Mouse (Mus musculus): Measurements from ENCODE around the gene Rgp1.

DNA sequence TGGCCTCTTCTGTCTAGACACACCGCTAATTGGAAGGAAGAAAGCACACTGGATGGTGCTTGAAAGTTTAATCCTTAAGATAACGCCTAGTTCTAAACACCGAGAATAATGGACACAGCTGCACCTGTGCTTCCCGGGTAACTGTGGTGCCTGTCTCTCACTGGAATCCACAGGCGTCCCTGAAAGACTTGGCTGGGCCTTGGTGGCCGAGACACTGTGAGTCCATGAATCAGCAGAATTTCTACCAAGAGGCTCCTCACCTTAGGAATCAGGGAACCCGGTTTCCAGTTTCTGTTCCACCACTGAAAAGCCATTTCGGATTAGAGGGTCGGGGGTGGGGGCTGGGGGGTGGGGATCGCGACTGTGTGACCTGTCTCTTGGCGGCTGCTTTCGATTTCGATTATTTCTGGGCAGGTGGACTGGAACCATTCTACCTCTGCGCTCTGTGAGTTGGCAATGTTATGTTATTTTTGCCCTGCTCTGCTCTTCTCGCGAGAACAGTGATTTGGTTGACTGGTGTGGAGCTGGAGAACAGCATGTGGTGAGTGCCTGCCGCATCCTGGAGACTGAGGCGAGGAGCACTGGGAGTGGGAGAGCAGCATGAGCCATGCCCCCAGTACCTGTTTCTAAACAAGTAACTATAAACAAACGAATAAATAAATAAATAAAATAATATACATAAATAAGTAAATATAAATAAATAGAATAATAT is 50.7 kb downstream of the Rgp1 start:
- TF ChIP-seq CTCF (conservative IDR thresholded peaks at IDR 0.05; ENCODE audit: insufficient read depth, insufficient read length, low read depth, low read length) (no peak; the same call in 1 of the 2 replicates), POLR2A (IDR thresholded peaks at IDR 0.05; ENCODE audit: low read depth, low read length) (no peak)
